Mouse (Mus musculus): ENCODE measurements around the gene Klhl42. TPM values are rescaled to one million over a fixed set of nuclear protein-coding genes. Genes with fewer than 3 reads are reported as not detected.
A peak's percentile ranks its signal among the peaks of the same experiment; 100 is the strongest.

Klhl42 gene
- polyA plus RNA-seq (2012; fragmentation: generic; extraction: Trizol) = 2.2 TPM

DNA sequence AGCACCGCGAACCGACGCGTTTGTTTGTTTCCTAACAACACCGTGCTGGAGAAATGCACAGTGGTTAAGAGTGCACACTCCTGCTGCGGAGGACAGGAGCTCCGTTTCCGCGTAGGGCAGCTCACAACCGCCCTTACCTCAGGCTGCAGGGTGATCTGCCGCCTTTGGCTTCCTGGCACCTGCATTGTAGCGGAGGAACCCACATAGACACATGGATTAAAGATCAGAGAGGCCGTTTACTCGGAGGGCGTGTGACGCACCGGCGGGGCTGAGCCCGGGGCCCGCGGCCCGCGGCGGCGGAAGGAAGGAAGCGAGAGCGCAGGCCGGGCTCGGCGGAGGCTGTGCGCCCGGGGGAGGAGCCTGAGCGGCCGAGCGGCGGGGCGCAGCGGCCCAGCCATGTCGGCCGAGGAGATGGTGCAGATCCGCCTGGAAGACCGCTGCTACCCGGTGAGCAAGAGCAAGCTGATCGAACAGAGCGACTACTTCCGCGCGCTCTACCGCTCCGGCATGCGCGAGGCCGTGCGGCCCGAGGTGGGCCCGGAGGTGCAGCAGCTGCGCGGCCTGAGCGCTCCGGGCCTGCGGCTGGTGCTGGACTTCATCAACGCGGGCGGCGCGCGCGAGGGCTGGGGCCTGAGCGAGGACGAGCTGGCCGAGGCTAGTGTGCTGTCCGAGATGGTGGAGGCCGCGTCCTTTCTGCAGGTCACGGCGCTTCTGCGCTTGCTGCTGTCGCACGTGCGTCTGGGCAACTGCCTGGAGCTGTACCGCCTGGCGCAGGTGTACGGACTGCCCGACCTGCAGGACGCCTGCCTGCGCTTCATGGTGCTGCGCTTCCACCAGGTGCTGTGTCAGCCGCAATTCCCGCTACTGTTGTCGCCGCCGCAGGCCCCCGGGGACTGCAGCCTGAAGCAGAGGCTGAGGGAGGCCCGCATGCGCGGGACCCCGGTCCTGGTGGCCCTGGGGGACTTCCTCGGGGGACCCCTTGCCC, at the start of gene Klhl42:
TSS of gene Klhl42 (plus strand) at position 244 of the 985 bp plus-strand sequence.
- no peaks in the 10 kb centered on the region for H3K27me3 ChIP-seq (ENCODE audit: control insufficient read depth, insufficient read depth, insufficient read length)
- TF ChIP-seq CEBPB (IDR thresholded peaks at IDR 0.05; ENCODE audit: insufficient read depth, poor library complexity, severe bottlenecking) (no peak), MYOG (IDR thresholded peaks at IDR 0.05; ENCODE audit: control insufficient read depth in 1 of 3, insufficient read depth in 1 of 3, insufficient read length in 2 of 3, low read depth in 2 of 3) (peak in 2 of 3 experiments; percentile 45 to 54), POLR2A (IDR thresholded peaks at IDR 0.05; ENCODE audit: insufficient read length, low read depth) (peak; percentile 84), E2F4 (IDR thresholded peaks at IDR 0.05; ENCODE audit: insufficient read depth) (no peak), POLR2AphosphoS2 (IDR thresholded peaks at IDR 0.05; ENCODE audit: insufficient read length, low read depth) (peak; percentile 86)
- H3ac ChIP-seq (ENCODE audit: control insufficient read depth, insufficient read length) = peak within 1 kb of the TSS; percentile 58
- peaks cover 4% of the 10 kb centered on the region for H3K36me3 ChIP-seq (ENCODE audit: control insufficient read depth, insufficient read depth)
- peak within 1 kb of the TSS; percentile 67 for H3K4me3 ChIP-seq
- peaks cover 24% of the 10 kb centered on the region for H3K79me2 ChIP-seq (ENCODE audit: control insufficient read depth, insufficient read depth)
- H3K4me2 ChIP-seq (ENCODE audit: low read depth) = peak within 1 kb of the TSS; percentile 94

- H3K79me2 ChIP-seq (ENCODE audit: control insufficient read depth, insufficient read depth) = peaks cover 21% of the 10 kb centered on the region
Observed at GRCm38 (mm10) chr6:147042291-147043290, 48.6 kb upstream of the Klhl42 start, which contains the start of gene Mrps35. Gene Mrps35 (plus strand): TSS chr6:147042764.

DNA sequence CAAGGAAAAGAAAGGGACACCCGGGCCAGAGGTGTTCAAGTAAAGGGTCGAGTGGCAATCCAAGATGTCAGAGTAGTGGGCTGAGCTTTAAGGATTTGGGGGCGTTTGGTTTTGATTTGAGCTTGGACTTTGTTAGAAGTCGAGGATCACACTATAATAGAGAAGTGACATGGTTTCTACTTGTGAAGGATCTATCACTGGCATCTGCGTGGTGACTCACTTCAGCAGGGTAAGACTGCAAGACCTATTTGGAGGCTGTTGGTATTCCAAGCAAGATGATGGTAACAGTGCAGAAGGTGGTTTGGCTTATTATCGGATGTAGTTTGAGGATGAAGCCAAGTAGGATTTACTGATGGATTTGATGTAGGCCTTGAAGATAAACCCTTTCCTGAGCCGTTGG, 47.5 kb upstream of the Klhl42 start:
- Histone ChIP-seq H3K79me2 (ENCODE audit: control insufficient read depth, insufficient read depth) (peaks cover 21% of the 10 kb centered on the region), H3ac (ENCODE audit: control insufficient read depth, insufficient read length) (peak overlapping the region; percentile 46), H3K36me3 (ENCODE audit: control insufficient read depth, insufficient read depth) (peaks cover 10% of the 10 kb centered on the region), H3K27me3 (ENCODE audit: control insufficient read depth, insufficient read depth, insufficient read length) (no peaks in the 10 kb centered on the region), H3K4me3 (peak overlapping the region; percentile 57), H3K4me2 (ENCODE audit: low read depth) (peak overlapping the region; percentile 96)
- no peak for TF ChIP-seq MAX (IDR thresholded peaks at IDR 0.05; ENCODE audit: low read depth)
- TF ChIP-seq MYOD1 (IDR thresholded peaks at IDR 0.05; ENCODE audit: control insufficient read depth in 1 of 3, insufficient read length in 2 of 3, low read depth in 2 of 3) = no peak
- no peak for TF ChIP-seq REST (IDR thresholded peaks at IDR 0.05; ENCODE audit: insufficient read depth, insufficient read length)
- TF ChIP-seq SRF (IDR thresholded peaks at IDR 0.05; ENCODE audit: control insufficient read depth, insufficient read length, low read depth) = no peak
- no peak for TF ChIP-seq MYOG (IDR thresholded peaks at IDR 0.05; ENCODE audit: control insufficient read depth in 1 of 3, insufficient read depth in 1 of 3, insufficient read length in 2 of 3, low read depth in 2 of 3)
- no peak for TF ChIP-seq E2F4 (IDR thresholded peaks at IDR 0.05; ENCODE audit: insufficient read depth)
- TF ChIP-seq USF1 (IDR thresholded peaks at IDR 0.05; ENCODE audit: low read depth) = no peak
- TF ChIP-seq CEBPB (IDR thresholded peaks at IDR 0.05; ENCODE audit: insufficient read depth, poor library complexity, severe bottlenecking) = no peak

More at GRCm38 (mm10) chr6:147042291-147043290, 48.6 kb upstream of the Klhl42 start, which contains the start of gene Mrps35:
- TF ChIP-seq REST (IDR thresholded peaks at IDR 0.05; ENCODE audit: insufficient read depth, insufficient read length) = no peak
- TF ChIP-seq POLR2AphosphoS2 (IDR thresholded peaks at IDR 0.05; ENCODE audit: insufficient read length, low read depth) = peak; percentile 77
- peak; percentile 91 for TF ChIP-seq POLR2A (IDR thresholded peaks at IDR 0.05; ENCODE audit: insufficient read length, low read depth)
- no peak for TF ChIP-seq TCF3 (IDR thresholded peaks at IDR 0.05; ENCODE audit: insufficient read length, low read depth)
- no peak for TF ChIP-seq CEBPB (IDR thresholded peaks at IDR 0.05; ENCODE audit: insufficient read depth, poor library complexity, severe bottlenecking)
- TF ChIP-seq TCF12 (IDR thresholded peaks at IDR 0.05; ENCODE audit: insufficient read depth, poor library complexity, severe bottlenecking) = no peak
- TF ChIP-seq MYOG (IDR thresholded peaks at IDR 0.05; ENCODE audit: control insufficient read depth in 1 of 3, insufficient read depth in 1 of 3, insufficient read length in 2 of 3, low read depth in 2 of 3) = no peak
- peak in 1 of 3 experiments; percentile 36 for TF ChIP-seq MYOD1 (IDR thresholded peaks at IDR 0.05; ENCODE audit: control insufficient read depth in 1 of 3, insufficient read length in 2 of 3, low read depth in 2 of 3)
- TF ChIP-seq USF1 (IDR thresholded peaks at IDR 0.05; ENCODE audit: low read depth) = no peak
- no peak for TF ChIP-seq SRF (IDR thresholded peaks at IDR 0.05; ENCODE audit: control insufficient read depth, insufficient read length, low read depth)
- Histone ChIP-seq H3K36me3 (ENCODE audit: control insufficient read depth, insufficient read depth) (peaks cover 6% of the 10 kb centered on the region), H3ac (ENCODE audit: control insufficient read depth, insufficient read length) (peak within 1 kb of the TSS; percentile 46), H3K27me3 (ENCODE audit: control insufficient read depth, insufficient read depth, insufficient read length) (no peaks in the 10 kb centered on the region), H3K4me2 (ENCODE audit: low read depth) (peak within 1 kb of the TSS; percentile 96), H3K4me3 (peak within 1 kb of the TSS; percentile 57)

DNA sequence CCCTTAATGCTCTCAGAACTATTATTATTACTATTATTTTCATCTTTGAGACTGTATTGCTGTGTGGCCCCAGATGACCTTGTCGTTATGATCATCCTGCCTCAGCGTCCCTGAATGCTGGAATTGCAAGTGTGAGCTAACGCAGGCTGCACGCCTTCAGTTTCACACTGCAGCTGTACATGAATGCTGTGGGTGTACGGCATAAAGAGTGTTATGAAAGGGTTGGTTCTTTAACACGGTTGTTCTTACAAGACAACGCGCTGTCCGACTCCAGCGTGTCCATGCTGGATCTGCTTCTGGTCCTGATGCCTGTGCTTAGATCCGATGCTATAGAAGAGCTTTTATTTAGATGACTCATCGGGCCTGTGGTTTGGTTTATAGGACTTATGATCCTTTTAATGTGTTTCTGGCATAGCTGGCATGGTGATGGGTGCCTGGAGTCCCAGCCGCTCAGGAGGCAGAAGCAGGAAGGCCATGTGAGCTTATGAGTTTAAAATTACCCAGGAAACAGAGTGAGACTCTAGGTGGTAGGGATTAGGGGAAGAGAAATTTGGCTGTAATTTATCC, 41.9 kb upstream of the Klhl42 start:
- H3K36me3 ChIP-seq (ENCODE audit: control insufficient read depth, insufficient read depth) = peaks cover 28% of the 10 kb centered on the region
- H3ac ChIP-seq (ENCODE audit: control insufficient read depth, insufficient read length) = no peak overlapping the region
- H3K4me2 ChIP-seq (ENCODE audit: low read depth) = no peak overlapping the region
- TF ChIP-seq USF1 (IDR thresholded peaks at IDR 0.05; ENCODE audit: low read depth) (no peak), REST (IDR thresholded peaks at IDR 0.05; ENCODE audit: insufficient read depth, insufficient read length) (no peak), POLR2AphosphoS2 (IDR thresholded peaks at IDR 0.05; ENCODE audit: insufficient read length, low read depth) (no peak), CEBPB (IDR thresholded peaks at IDR 0.05; ENCODE audit: insufficient read depth, poor library complexity, severe bottlenecking) (no peak), MYOG (IDR thresholded peaks at IDR 0.05; ENCODE audit: control insufficient read depth in 1 of 3, insufficient read depth in 1 of 3, insufficient read length in 2 of 3, low read depth in 2 of 3) (no peak), TCF3 (IDR thresholded peaks at IDR 0.05; ENCODE audit: insufficient read length, low read depth) (no peak), TCF12 (IDR thresholded peaks at IDR 0.05; ENCODE audit: insufficient read depth, poor library complexity, severe bottlenecking) (no peak), POLR2A (IDR thresholded peaks at IDR 0.05; ENCODE audit: insufficient read length, low read depth) (no peak), SRF (IDR thresholded peaks at IDR 0.05; ENCODE audit: control insufficient read depth, insufficient read length, low read depth) (no peak), MAX (IDR thresholded peaks at IDR 0.05; ENCODE audit: low read depth) (no peak), MYOD1 (IDR thresholded peaks at IDR 0.05; ENCODE audit: control insufficient read depth in 1 of 3, insufficient read length in 2 of 3, low read depth in 2 of 3) (no peak), E2F4 (IDR thresholded peaks at IDR 0.05; ENCODE audit: insufficient read depth) (no peak)
- no peak overlapping the region for H3K4me3 ChIP-seq
- H3K27me3 ChIP-seq (ENCODE audit: control insufficient read depth, insufficient read depth, insufficient read length) = no peaks in the 10 kb centered on the region
- peaks cover 3% of the 10 kb centered on the region for H3K79me2 ChIP-seq (ENCODE audit: control insufficient read depth, insufficient read depth)
